Mouse (Mus musculus) heart, adult 2 months (tissue): ENCODE results near the gene Gm20696.

Source experiments
- CTCF ChIP-seq: fragments of 200-600 bp; IDR thresholded peaks from 2 replicates; pipeline ENCODE4 v1.8.1; 2022; ENCODE audit warnings: antibody characterized with exemption, mild to moderate bottlenecking, moderate library complexity
- POLR2A ChIP-seq: fragments of 200-500 bp; IDR thresholded peaks from 2 replicates; pipeline ENCODE4 v1.6.1; 2011; ENCODE audit warnings: mild to moderate bottlenecking, low read depth, low read length, control low read depth; ENCODE audit not compliant: insufficient read depth

GRCm38 (mm10) chr6:99451479-99451878 lies 215.1 kb downstream of the Gm20696 start:
- TF ChIP-seq CTCF (no peak), POLR2A (no peak)
